Mouse (Mus musculus): Measurements from ENCODE around the gene Gfpt2. TPM values are rescaled to one million over a fixed set of nuclear protein-coding genes. Genes with fewer than 3 reads are reported as not detected.

Gene Gfpt2
- polyA plus RNA-seq, 1 experiment: 7.9 TPM

- WGBS: 87% methylated on average over 3 of the region's 3 CpGs
- Histone ChIP-seq H3K36me3 (ENCODE audit: control insufficient read depth, insufficient read depth, low read length) (no peaks in the 10 kb centered on the region; the same call in none of the 2 replicates), H3K27ac (ENCODE audit: insufficient read depth, low read depth, low read length) (no peak overlapping the region), H3K27me3 (replicated peaks; ENCODE audit: control insufficient read depth, insufficient read depth, low read length) (no peaks in the 10 kb centered on the region), H3K4me3 (ENCODE audit: insufficient read depth, low read depth, low read length) (no peak overlapping the region), H3K4me1 (ENCODE audit: control insufficient read depth, insufficient read depth, low read length) (no peaks in the 10 kb centered on the region)
- no peak for DNase-seq
- TF ChIP-seq CTCF (conservative IDR thresholded peaks at IDR 0.05; ENCODE audit: insufficient read depth, insufficient read length, low read depth, low read length): no peak
- no peak for TF ChIP-seq POLR2A (IDR thresholded peaks at IDR 0.05; ENCODE audit: low read depth, low read length)
These were observed 89.4 kb downstream of the Gfpt2 start for GRCm38 (mm10) chr11:49883394-49883793.

Other genes starting within 250 kb of the Gfpt2 start
- gene Olfr1380, start 237.3 kb upstream of the Gfpt2 start, polyA plus RNA-seq (2012; rRNA removed): not detected in 2 replicates
- gene Flt4, start 184.9 kb upstream of the Gfpt2 start, polyA plus RNA-seq (2012; rRNA removed): 9.7 and 9.9 TPM in 2 replicates
- gene Scgb3a1, start 130.6 kb upstream of the Gfpt2 start, polyA plus RNA-seq (2012; rRNA removed): not detected in 2 replicates
- 10.5 and 14.1 TPM in 2 replicates for gene Cnot6, start 81.5 kb upstream of the Gfpt2 start, polyA plus RNA-seq (2012; rRNA removed)
- gene Mapk9, start 52.6 kb downstream of the Gfpt2 start, polyA plus RNA-seq (2012; rRNA removed): 20.0 and 23.0 TPM in 2 replicates
- 0.11 and 0.24 TPM in 2 replicates for gene Rasgef1c, start 107.7 kb downstream of the Gfpt2 start, polyA plus RNA-seq (2012; rRNA removed)
- gene Rnf130, start 231.2 kb downstream of the Gfpt2 start, polyA plus RNA-seq (2012; rRNA removed): 60.1 and 69.5 TPM in 2 replicates

All from kidney, adult 2 months (tissue).